Mouse (Mus musculus) hindbrain, embryonic 16.5 days (tissue): ENCODE measurements at regions not wholly inside any gene's neighbourhood (a gene's known extent, or its start where the extent isn't known, plus 50 kb on each side); places are given as distances from the start of the nearest gene placed in this dataset.
A peak's percentile ranks its signal among the peaks of the same experiment; 100 is the strongest.

Source experiments
- ATAC-seq: fragments of 200-750 bp; cut with Nextera tagmentation; 2 replicates; pipeline ENCODE4 v1.8.0; 2017; ENCODE audit warnings: moderate TSS enrichment, moderate library complexity
- H3K27ac ChIP-seq: fragments of 300-500 bp; sonication (generic); 2 replicates; pipeline ENCODE4 v1.5.1; 2014; ENCODE audit warnings: low read depth, mild to moderate bottlenecking, control low read depth, low read length, moderate library complexity
- H3K27me3 ChIP-seq: fragments of 300-500 bp; sonication (generic); replicated peaks from 2 replicates; pipeline ENCODE4 v1.6.1; 2014; ENCODE audit warnings: low read length; ENCODE audit not compliant: control insufficient read depth, insufficient read depth
- H3K36me3 ChIP-seq: fragments of 300-500 bp; sonication (generic); 2 replicates; pipeline ENCODE4 v1.6.1; 2014; ENCODE audit warnings: mild to moderate bottlenecking, low read length, moderate library complexity, mixed read lengths; ENCODE audit not compliant: control insufficient read depth, insufficient read depth
- H3K4me1 ChIP-seq: fragments of 300-500 bp; sonication (generic); 2 replicates; pipeline ENCODE4 v1.6.1; 2014; ENCODE audit warnings: low read depth, low read length; ENCODE audit not compliant: control insufficient read depth, insufficient read depth
- H3K4me2 ChIP-seq: fragments of 300-500 bp; sonication (generic); 2 replicates; pipeline ENCODE4 v1.6.1; 2014; ENCODE audit warnings: mild to moderate bottlenecking, low read length, control low read depth, moderate library complexity
- H3K4me3 ChIP-seq: fragments of 300-500 bp; sonication (generic); 2 replicates; pipeline ENCODE4 v1.5.1; 2014; ENCODE audit warnings: mild to moderate bottlenecking, low read length, control low read depth, moderate library complexity
- H3K9ac ChIP-seq: fragments of 300-500 bp; sonication (generic); 2 replicates; pipeline ENCODE4 v1.6.1; 2014; ENCODE audit warnings: low read depth, mild to moderate bottlenecking, control low read depth, low read length, moderate library complexity
- H3K9me3 ChIP-seq: fragments of 300-500 bp; sonication (generic); 2 replicates; pipeline ENCODE4 v1.6.1; 2014; ENCODE audit warnings: mild to moderate bottlenecking, low read length, moderate library complexity; ENCODE audit not compliant: control insufficient read depth
- WGBS: fragments of 180-500 bp; shearing (Covaris S2); extraction: QIAGEN DNeasy Blood & Tissue Kit; methylation state at CpG from one replicate; pipeline ENCODE4 v1.1.7; 2014; 5-methylcytosine and 5-hydroxymethylcytosine counted together

DNA sequence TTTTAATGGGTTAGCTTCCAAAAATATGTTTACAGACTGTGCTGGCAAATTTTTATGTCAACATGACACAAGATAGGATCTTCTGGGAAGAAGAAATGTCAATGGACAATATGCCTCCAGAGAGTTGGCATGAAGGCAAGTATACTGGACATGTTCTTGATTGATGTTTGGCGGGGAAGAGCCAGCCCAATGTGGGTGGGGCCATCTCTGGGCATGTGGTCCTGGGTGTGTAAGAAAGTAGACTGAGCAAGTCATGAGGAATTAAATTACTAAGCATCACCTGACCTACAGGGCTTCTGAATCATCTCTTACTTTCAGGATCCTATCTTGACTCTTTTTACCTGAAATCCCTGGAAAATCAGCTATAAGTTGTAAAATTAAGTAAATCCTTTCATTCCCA, 525.0 kb upstream of the Grm7 start:
- Histone ChIP-seq H3K36me3 (no peaks in the 10 kb centered on the region), H3K27me3 (no peaks in the 10 kb centered on the region), H3K27ac (no peak overlapping the region), H3K4me2 (no peak overlapping the region), H3K4me3 (no peak overlapping the region), H3K9me3 (no peaks in the 10 kb centered on the region), H3K4me1 (no peaks in the 10 kb centered on the region), H3K9ac (no peak overlapping the region)
- 95% methylated on average over 1 of the region's 1 CpGs for WGBS
- ATAC-seq, result no peak

DNA sequence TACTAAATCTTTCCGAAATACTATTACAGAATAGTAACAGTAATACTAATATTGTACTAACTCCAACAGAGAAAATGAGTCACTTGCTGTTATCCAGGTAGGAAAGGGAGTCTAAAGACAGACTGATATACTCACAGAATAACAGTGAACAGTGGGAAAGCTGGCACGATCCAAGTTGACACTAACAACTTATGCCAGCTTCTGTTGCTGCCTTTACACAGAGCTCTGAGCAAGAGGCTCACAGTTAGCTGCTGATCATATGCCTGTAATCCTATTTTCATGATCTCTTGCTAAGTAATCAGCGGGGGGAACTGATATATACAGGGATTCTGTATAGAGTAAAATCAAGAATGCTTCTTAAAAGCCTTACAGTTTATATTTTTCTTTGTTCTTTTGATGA, 513.1 kb upstream of the Grm7 start:
- H3K4me2 ChIP-seq, result no peak overlapping the region
- 73% methylated on average over 3 of the region's 3 CpGs for WGBS
- no peaks in the 10 kb centered on the region for H3K27me3 ChIP-seq
- H3K9ac ChIP-seq, result no peak overlapping the region
- H3K4me1 ChIP-seq, result no peaks in the 10 kb centered on the region
- no peak; the same call in 1 of the 2 replicates for ATAC-seq
- no peak overlapping the region for H3K27ac ChIP-seq
- H3K36me3 ChIP-seq, result no peaks in the 10 kb centered on the region
- no peak overlapping the region for H3K4me3 ChIP-seq
- no peaks in the 10 kb centered on the region for H3K9me3 ChIP-seq

DNA sequence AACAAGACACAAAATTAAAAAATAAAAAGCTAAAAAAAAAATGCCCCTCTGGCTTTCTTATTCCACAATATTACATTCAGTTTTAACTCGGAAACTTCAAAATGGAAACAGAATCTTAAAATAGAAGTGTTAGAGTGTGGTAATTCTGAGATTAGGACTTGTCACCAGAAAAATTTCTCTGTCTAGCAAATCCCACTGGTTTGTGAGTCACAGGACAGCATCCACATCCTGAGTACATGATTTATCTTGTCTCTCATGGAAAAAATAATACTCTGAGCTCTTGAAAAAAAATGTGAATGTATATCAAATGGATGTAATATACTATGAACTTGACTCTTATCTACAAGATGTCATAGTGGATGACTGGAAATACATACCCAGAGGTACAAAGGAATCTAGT, 511.8 kb upstream of the Grm7 start:
- 88% methylated on average over 1 of the region's 1 CpGs for WGBS
- Histone ChIP-seq H3K4me3 (no peak overlapping the region), H3K4me1 (no peaks in the 10 kb centered on the region), H3K9ac (no peak overlapping the region), H3K9me3 (no peaks in the 10 kb centered on the region), H3K27me3 (no peaks in the 10 kb centered on the region), H3K4me2 (no peak overlapping the region), H3K27ac (no peak overlapping the region), H3K36me3 (no peaks in the 10 kb centered on the region)
- ATAC-seq, result no peak

GRCm38 (mm10) chr6:110137043-110137650, 508.2 kb upstream of the Grm7 start:
- Histone ChIP-seq H3K27me3 (no peaks in the 10 kb centered on the region), H3K27ac (no peak overlapping the region), H3K9me3 (no peaks in the 10 kb centered on the region), H3K36me3 (no peaks in the 10 kb centered on the region), H3K4me1 (no peaks in the 10 kb centered on the region), H3K9ac (no peak overlapping the region), H3K4me2 (no peak overlapping the region), H3K4me3 (no peak overlapping the region)
- WGBS, result 36% methylated on average over 7 of the region's 7 CpGs
- no peak for ATAC-seq

DNA sequence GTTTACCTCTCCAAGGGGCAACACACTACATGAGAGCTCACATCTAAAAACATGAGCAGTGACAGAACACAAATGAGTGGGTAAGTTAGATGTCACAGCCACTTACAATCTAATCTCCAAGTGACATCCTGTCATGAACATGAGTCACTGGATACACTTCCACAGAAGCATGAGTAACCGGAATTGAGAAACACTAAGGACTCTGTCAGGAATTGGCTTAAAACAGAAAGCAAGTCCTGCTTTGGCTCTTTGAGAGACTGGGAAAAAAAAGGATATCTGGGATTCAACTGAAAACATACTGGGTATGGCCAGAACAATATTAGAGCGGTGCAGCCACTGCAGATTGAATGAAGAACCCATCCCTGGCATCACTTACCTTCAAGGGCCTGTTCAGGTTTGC, 506.0 kb upstream of the Grm7 start:
- Histone ChIP-seq H3K4me1 (no peaks in the 10 kb centered on the region), H3K4me3 (no peak overlapping the region), H3K36me3 (no peaks in the 10 kb centered on the region), H3K27ac (no peak overlapping the region), H3K27me3 (no peaks in the 10 kb centered on the region), H3K4me2 (no peak overlapping the region), H3K9me3 (no peaks in the 10 kb centered on the region), H3K9ac (no peak overlapping the region)
- WGBS, result 90% methylated on average over 2 of the region's 2 CpGs
- ATAC-seq, result no peak

DNA sequence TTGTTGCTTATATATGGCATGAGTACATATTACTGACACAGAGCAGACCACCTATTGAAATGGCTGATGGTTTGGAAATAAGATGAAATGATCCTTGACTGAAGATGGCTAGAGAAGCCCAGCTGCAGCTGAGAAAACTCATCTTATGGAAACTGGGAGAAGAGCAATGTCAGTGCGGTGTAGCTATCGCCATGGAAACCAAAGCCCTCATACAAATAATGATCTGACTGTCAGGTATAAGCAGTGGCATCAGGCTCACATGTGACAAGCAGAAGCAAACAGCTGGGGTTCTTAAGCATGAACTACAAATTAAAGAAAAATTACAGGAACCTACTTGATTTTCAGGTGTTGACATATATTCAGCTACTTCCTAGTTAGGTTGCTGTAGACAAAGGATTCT, 476.8 kb upstream of the Grm7 start:
- H3K4me2 ChIP-seq, result no peak overlapping the region
- H3K4me3 ChIP-seq, result no peak overlapping the region
- H3K9ac ChIP-seq, result no peak overlapping the region
- no peak overlapping the region for H3K27ac ChIP-seq
- WGBS, result 47% methylated on average over 2 of the region's 2 CpGs
- H3K36me3 ChIP-seq, result no peaks in the 10 kb centered on the region
- no peaks in the 10 kb centered on the region for H3K9me3 ChIP-seq
- no peaks in the 10 kb centered on the region for H3K4me1 ChIP-seq
- H3K27me3 ChIP-seq, result no peaks in the 10 kb centered on the region
- ATAC-seq, result peak; percentile 72; the same call in 1 of the 2 replicates

GRCm38 (mm10) chr6:110205973-110206372, 439.4 kb upstream of the Grm7 start:
- ATAC-seq, result peak; percentile 70
- H3K27ac ChIP-seq, result no peak overlapping the region
- H3K27me3 ChIP-seq, result no peaks in the 10 kb centered on the region
- H3K4me2 ChIP-seq, result no peak overlapping the region
- no peaks in the 10 kb centered on the region for H3K9me3 ChIP-seq
- no peaks in the 10 kb centered on the region for H3K36me3 ChIP-seq
- WGBS, result 31% methylated on average over 2 of the region's 2 CpGs
- no peaks in the 10 kb centered on the region for H3K4me1 ChIP-seq
- no peak overlapping the region for H3K9ac ChIP-seq
- no peak overlapping the region for H3K4me3 ChIP-seq

DNA sequence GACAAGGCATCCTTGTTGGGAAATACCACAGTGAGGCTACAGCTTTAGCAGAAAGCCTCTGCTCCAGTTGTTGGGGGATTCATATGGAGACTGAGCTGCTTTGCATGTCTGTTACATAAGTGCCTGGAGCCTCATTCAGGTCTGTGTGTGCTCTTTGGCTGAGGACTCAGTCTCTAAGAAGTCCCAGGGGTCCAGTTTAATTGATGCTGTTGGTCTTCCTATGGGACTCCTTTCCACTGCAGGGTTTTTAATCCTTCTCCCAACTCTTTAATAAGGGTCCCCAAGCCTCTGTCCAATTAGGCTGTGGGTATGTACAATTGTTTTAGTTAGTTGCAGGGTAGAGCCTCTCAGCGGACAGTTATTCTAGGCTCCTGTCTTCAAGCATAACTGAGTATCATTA, 436.6 kb upstream of the Grm7 start:
- Histone ChIP-seq H3K27ac (no peak overlapping the region), H3K27me3 (no peaks in the 10 kb centered on the region), H3K4me2 (no peak overlapping the region), H3K36me3 (no peaks in the 10 kb centered on the region), H3K4me3 (no peak overlapping the region), H3K4me1 (no peaks in the 10 kb centered on the region), H3K9ac (no peak overlapping the region), H3K9me3 (no peaks in the 10 kb centered on the region)
- ATAC-seq, result no peak
- 87% methylated on average over 1 of the region's 1 CpGs for WGBS

DNA sequence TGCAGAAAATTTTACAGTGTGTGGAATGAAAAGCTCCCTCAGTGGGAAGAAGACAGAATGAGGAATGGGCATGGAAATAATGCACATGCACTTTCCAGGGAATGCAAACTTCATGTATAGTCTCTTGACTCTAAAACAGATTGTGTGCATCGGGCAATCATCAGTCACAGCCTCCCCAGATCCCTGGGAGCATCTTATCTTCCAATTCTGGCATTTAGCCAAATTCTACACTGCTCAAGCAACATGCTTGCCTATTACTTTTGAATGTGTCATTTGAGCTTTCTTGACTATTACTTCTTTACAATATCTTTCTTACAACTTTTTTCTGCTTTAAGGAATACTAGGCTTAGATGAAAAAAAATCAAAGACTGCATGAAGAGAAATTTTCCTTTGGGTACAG, 397.9 kb upstream of the Grm7 start:
- Histone ChIP-seq H3K4me2 (no peak overlapping the region), H3K36me3 (no peaks in the 10 kb centered on the region), H3K4me3 (no peak overlapping the region), H3K27ac (no peak overlapping the region), H3K4me1 (no peaks in the 10 kb centered on the region), H3K9me3 (no peaks in the 10 kb centered on the region), H3K9ac (no peak overlapping the region), H3K27me3 (no peaks in the 10 kb centered on the region)
- 50% methylated on average over 1 of the region's 1 CpGs for WGBS
- ATAC-seq, result no peak

DNA sequence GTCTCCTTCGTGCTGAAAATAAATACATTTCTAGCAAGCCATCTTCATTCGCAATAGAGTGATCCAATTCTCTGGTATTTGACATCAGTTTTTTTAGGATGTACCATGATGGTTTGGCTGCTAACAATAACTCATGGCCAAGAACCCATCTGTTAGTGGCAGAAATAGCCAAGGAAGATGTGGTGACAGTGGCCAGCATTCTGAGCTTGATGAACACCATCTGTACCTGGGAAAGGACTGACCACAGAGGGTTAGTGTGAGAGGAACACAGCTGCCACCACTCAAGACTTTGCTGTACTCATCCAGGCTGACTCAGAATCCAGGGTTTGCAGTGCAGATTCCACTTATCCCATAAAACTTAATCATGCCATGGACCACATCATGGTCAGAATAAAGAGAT, 348.8 kb upstream of the Grm7 start:
- 78% methylated on average over 2 of the region's 2 CpGs for WGBS
- Histone ChIP-seq H3K9me3 (0 out of 2 replicates have a peak, but pooled peaks cover 3% of the 10 kb centered on the region), H3K4me3 (no peak overlapping the region), H3K4me1 (no peaks in the 10 kb centered on the region), H3K27ac (no peak overlapping the region), H3K36me3 (no peaks in the 10 kb centered on the region), H3K9ac (no peak overlapping the region), H3K4me2 (no peak overlapping the region), H3K27me3 (no peaks in the 10 kb centered on the region)
- no peak for ATAC-seq
